Mouse (Mus musculus) liver, adult (tissue): ENCODE data around the gene Slc26a9.

Experiments used
- GATA4 ChIP-seq: IDR thresholded peaks from 2 replicates; pipeline ENCODE4 v1.6.1; 2014; ENCODE audit warnings: mild to moderate bottlenecking, low read length; ENCODE audit not compliant: insufficient replicate concordance

Gene Slc26a9

DNA sequence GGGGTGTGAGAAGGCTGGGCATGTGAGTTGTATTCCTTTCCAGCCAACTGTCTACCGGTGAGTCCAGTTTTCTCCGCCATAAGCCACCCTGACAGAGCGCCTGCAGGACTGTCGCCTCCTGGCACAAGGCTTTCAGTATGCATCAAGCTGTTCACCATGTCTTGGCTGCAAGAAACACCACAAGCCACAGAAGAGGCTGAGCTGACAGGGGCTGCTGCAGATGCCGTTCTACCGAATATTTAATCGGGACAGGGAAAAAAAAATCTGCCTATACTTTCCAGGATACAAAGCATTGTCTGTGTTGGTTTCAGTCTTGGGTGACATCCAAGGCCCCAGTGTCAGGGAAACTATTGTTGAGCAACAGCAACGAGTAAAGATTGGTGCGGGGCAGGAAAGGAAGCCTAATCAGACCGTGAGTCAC lies 8.1 kb downstream of the Slc26a9 start:
- 0 out of 2 replicates have a peak, but pooled peaks have one; percentile 39 for TF ChIP-seq GATA4

DNA sequence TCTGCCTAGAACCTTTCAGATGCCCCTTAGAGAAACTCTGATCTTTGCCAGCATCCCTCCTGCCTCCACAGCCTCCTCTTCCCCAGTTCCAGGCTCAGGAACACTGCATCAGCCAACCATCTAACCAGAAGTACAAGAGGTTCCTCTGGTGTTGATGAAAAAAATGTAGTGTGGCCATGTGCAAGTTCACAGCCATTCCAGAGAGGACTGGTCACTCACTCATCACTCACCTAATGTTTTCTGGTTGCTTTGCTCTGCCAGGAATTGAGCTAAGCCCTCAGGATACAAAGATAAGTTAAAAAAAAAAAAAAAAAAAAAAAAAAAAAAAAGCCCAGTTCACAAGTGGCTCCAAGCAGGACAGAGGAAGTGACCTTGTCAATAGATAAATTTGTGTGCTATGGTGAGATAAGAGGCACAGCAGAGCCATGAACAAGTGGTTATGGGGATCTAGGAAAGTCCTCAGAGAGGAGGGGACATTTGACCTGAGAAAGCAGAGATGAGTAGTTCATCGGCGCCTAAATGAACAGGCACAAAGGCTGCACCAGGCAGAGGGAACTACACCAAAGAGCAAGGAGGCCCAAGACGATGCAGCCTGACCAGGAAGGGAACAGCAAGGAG lies 10.5 kb downstream of the Slc26a9 start:
- peak; percentile 31; the same call in 1 of the 2 replicates for TF ChIP-seq GATA4

DNA sequence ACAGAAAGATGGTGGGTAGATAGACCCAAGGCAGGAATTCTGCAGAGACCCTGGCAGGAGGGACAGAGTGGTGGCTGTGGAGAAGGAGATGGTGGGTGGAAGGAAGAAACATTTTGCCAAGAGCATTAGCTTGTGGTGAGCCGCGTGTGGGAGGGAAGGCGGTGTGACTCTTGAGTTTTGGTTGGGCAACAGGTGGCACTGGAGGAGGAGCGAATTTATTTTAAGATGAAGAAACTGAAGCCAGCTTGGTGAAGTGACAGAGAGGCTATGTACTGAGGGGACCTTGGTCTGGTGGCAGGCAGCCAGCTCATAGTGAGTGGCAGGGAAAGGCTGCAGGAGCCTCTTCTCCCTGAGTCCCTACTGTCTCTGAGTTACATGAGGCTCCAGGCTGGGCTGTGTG lies 11.1 kb downstream of the Slc26a9 start:
- no peak for TF ChIP-seq GATA4

DNA sequence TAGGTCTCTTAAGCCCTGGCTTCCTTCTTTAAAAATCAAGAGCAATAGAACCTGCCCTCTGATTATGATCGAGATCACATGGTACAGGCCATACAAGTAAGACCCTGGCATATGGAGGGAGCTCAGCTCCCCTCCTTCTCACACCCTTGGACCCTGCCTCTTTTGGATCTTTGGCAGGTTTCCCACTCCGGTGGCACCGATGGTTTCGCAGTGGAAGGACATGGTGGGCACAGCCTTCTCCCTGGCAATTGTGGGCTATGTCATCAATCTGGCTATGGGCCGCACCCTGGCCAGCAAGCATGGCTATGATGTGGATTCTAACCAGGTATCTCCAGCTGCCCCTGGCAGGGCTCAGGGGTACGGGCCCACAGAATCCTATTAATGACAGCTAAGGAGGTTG lies 13.4 kb downstream of the Slc26a9 start:
- TF ChIP-seq GATA4, result no peak

DNA sequence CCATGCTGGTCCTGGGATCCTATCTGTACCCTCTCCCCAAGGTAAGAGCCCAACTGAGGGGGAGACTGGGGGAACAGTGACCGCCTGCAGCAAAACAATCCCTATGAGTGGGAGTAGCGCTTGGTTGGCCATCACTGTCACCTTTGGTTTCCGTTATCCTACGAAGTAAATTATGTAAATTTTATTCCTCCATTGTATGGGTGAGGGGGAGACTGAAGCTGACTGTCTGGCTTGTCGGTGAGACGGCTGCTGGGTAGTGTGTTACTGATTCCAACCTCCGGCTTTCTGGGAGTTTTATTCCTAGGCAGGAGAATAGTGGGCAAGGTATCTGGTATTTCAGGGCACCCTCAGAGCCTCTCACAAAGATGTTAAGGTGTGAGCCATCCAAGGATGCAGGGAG lies 15.0 kb downstream of the Slc26a9 start:
- no peak for TF ChIP-seq GATA4

DNA sequence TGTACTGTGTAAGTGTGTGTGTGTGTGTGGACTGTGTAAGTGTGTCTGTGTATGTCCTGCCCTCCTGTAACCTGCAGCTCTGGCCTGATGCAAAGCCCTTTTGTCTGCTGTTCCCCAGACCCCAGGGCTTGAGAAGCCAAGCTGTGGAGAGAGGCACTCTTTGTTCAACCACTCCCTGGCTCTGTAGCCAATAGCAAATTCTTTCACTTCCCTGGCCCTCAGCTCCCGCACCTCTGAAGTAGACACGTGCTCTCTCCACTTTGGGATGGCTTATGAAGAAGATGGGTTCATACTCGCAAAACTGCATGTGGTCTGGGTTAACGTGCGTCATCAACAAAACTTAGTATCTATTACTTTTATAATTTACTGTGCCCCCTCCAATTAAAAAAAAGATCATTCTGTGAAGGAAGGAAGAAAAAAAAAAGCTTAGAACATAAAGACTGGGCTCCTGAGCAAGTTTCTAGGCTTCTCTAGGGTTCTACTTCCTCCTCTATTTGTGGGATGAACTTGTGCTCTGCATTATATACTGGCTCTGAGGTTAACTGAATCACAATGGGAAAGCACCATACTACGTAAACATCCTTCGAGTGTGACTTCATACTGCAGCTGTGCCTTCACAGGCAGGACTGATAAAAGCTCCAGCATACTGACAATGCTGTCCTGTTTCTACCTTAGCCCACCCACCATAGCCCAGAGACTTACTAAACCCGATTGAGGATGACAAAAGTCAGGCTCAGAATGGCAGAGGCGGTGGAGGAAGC lies 16.0 kb downstream of the Slc26a9 start:
- TF ChIP-seq GATA4, result no peak

DNA sequence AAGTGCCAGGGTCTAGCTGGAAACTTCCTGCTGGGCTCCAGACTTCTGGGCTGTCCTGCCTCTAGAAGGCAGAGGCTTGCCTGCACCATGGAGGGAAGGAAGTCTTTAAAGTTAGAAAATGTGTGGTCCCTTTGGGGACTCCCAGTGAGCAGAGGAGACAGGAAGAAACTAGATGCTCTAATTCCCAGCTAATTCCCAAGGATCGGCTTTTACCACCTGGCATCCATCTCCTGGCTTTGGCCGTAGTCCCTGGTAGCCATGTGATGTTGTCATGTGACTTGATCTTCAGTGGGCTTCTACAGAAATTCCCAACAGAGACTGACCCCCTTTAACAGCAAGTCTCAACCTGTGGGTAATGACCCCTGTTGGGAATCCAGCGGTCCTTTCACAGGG lies 16.6 kb downstream of the Slc26a9 start:
- TF ChIP-seq GATA4, result no peak

DNA sequence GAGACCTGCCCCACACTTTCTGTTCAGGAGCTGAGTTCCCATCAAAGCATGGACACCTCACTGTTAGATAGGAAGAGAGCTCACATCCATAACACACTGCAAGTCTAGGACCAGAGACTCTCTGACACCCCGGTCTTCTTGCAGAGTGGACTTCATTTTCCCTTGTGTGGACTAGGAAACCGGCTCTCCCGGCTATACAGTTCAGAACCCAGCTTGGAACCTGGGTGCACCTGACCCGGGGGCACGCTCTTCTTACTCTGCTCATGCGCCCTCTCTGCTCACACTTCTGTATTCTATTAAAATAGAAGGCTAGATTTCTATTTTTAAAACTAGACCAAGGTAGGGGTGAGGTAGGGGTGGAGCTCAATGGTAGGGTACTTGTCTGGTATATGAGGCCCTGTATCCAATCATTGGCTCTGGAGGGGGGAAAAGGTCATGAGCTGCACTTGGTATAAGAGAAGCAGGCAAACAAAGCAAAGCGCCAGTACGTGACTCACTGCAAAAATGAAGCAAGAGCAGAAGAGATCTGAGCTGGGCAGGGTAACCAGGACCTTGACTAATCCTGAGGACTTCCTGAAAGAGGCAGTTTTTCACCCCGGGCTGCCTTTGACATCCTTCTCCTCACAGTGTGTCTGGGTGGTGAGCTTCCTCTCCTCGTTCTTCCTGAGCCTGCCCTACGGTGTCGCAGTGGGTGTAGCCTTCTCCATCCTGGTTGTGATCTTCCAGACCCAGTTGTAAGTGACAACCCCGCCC lies 17.4 kb downstream of the Slc26a9 start:
- TF ChIP-seq GATA4, result no peak

DNA sequence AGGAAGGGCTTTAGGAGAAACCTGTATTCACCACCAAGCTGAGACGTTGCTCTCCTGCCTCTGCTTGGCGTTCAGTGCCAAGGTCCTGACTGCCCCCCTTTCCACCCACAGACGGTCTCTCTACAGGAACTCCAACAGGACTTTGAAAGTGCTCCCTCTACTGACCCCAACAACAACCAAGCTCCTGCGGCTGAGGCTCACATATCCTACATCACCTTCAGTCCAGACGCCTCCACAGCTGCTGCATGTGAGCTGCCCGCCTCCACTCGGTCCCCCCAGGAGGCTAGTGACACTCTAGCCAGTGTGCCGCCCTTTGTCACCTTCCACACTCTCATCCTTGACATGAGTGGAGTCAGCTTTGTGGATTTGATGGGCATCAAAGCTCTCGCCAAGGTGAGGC lies 19.9 kb downstream of the Slc26a9 start:
- no peak for TF ChIP-seq GATA4

DNA sequence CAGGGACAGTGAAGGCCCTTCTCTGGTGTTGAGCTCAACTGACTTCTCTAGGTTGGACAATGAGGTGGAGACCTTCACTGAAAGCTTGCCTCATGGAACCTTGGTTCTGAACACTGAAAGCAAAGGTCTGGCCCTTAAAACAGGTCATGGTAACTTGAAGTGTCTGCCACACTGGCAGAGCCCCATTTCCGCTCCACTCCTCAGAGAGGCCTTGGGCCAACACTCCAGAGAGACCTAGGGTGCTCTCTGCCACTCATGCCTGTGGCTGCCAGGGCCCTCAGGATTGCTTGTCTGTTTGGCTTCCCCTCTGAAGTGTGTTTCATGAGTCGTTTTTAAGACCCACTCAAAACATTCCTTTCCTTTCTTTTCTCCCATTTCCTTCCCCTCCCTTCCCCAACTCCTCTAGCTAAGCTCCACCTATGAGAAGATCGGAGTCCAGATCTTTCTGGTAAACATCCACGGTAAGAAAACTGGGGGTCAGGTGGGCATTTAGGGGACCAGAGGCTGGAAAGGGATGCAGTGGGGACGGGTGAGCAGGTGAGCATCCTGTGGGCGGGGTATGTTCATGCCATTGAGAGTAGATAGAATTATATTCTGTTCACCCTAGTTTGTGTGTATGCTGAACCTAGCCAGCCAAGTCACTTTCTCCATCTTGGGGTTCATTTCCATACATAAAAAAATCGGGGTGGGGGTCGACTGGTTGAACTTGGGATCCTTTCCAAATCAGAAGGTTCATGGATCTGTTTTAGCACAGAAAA lies 20.9 kb downstream of the Slc26a9 start:
- no peak for TF ChIP-seq GATA4

DNA sequence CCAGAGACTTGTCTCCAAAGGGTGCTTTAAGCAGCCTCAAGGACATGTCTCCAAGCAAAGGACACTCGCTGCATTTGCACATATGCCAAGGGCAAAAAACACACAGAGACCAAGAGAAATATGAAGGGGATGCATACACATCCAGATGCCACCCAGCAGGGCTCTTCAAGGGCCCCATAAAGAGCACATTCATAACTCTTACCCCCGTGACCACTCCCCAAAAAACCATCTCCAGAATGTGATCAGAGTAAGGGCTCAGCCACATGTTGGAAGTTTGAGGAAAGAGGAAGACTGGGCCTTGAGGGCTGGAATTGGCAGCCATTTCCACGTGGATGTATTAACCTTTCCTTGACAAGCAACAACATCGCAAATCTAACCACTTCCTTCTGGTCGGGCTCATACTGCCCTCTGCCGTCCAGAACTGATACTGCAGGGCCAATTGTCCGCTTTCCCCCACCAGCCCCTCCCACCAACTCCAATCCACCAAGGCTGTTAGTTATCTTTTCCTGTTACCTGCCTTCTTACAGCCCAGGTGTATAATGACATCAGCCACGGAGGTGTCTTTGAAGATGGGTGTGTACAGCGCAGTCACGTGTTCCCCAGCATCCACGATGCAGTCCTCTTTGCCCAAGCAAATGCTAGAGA lies 21.7 kb downstream of the Slc26a9 start:
- no peak for TF ChIP-seq GATA4

DNA sequence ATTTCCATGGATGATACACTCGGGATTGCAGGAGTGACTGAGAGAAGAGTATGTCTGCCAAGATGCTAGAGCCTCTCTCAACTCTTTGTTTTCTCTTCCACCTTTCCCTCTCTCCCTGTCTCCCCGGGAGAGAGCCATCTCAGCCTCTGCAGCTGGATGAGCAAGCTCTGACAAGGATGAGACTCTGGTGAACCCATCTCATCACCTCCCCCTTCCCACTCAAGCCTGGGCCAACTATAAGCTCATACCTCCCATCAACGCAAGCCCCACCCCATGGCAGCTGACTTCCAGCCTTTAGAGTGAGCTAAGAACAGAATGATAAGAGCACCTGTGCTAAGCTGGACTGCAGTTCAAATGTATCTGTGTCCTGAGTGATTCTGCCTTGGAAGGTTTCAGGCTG lies 25.5 kb downstream of the Slc26a9 start:
- TF ChIP-seq GATA4, result no peak

DNA sequence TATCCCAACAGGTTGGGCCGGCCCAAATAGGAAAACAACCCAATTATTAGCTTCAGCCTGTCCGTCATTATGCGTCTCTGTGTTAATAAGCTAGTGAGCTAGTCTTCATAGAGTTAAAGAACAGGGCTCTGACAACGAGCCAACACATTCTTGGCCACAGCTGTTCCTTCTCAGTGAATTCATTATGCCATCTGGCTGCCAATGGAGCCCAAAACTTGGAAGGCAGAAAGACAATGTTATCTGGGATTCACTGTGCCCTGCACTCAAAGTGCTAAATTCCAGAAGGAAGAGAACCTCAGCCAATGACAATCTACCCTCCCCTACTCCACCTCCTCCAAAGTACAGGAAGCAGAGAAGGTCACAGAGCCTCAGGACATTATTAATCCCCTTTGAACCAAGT lies 26.8 kb downstream of the Slc26a9 start:
- no peak for TF ChIP-seq GATA4

DNA sequence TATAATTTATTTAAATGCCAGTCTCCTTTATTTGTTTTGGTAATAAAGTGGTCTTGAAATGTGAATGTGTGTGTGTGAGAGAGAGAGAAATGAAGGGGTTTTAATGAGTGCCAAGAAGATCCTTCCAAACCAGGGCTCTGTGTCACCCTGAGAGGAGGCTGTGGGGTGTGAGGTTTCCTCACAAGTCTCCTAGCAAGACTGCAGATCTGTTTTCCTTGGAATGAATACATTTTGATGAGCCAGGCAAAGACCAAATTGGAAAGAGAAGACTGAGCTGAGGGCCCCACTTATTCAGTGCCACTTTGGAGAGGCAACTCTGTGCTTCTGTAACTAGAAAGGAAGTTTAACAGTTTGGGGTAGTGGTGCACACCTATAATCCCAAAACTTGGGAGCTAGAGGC lies 27.6 kb downstream of the Slc26a9 start:
- TF ChIP-seq GATA4, result no peak

DNA sequence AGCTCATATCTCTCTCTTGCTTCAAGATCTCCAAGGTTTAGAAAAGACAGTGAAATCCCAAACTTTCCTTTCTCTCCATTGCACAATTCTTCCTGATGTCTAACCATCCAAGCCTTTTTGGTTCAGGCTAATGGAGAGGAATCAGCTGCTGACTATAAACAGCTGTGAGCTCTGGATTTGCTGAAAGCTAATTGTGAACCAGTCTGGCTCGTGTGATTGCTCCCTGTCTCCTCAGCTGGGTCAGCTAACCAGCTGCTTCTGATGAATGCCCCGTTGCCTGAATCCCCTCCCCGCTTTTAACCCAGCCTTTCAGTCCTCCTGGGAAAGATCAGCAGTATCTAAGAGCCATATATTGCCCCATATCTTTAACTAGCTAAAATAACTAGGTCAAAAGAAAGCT lies 50.8 kb downstream of the Slc26a9 start:
- no peak for TF ChIP-seq GATA4
